Mouse (Mus musculus) regulatory T cell (primary cell): Measurements from ENCODE around the gene Anp32e.
"Not testable (repeated sequence)": the region's sequence is repeated elsewhere in the genome, so short reads cannot be mapped to it uniquely, and the experiment has no call there.

ENCODE experiments used
- in situ Hi-C: fragments of 300-600 bp; cut with MboI, MseI; formaldehyde crosslinking; loops from one replicate; pipeline ENCODE4 v1.15.1; 2025; ENCODE audit warnings: high pct_unique_total_duplicates

Anp32e gene

GRCm38 (mm10) chr3:95970661-95971060 lies 41.6 kb downstream of the Anp32e start:
- in situ Hi-C loops = not testable (repeated sequence)

GRCm38 (mm10) chr3:95972251-95972872 lies 43.3 kb downstream of the Anp32e start:
- in situ Hi-C loops = no loop called here

- in situ Hi-C loops = no loop called here
Observed at GRCm38 (mm10) chr3:95972873-95973634, 44.0 kb downstream of the Anp32e start.

GRCm38 (mm10) chr3:95977079-95977478 lies 48.0 kb downstream of the Anp32e start:
- in situ Hi-C loops = no loop called here

GRCm38 (mm10) chr3:95977587-95977986 lies 48.5 kb downstream of the Anp32e start:
- in situ Hi-C loops = not testable (repeated sequence)

- in situ Hi-C loops = no loop called here
Observed at GRCm38 (mm10) chr3:95978265-95978664, 49.2 kb downstream of the Anp32e start.

- in situ Hi-C loops = no loop called here
Observed at GRCm38 (mm10) chr3:95980276-95980970, 51.4 kb downstream of the Anp32e start.

GRCm38 (mm10) chr3:95982129-95982528 lies 53.1 kb downstream of the Anp32e start:
- in situ Hi-C loops = no loop called here

GRCm38 (mm10) chr3:95985209-95986000 lies 56.4 kb downstream of the Anp32e start:
- in situ Hi-C loops = no loop called here

- in situ Hi-C loops = no loop called here
Observed at GRCm38 (mm10) chr3:95986001-95986622, 57.1 kb downstream of the Anp32e start.

GRCm38 (mm10) chr3:95986984-95987383 lies 57.9 kb downstream of the Anp32e start:
- in situ Hi-C loops = no loop called here

- in situ Hi-C loops = no loop called here
Observed at GRCm38 (mm10) chr3:95987386-95988110, 58.5 kb downstream of the Anp32e start.

GRCm38 (mm10) chr3:95988138-95988537 lies 59.1 kb downstream of the Anp32e start:
- in situ Hi-C loops = no loop called here

GRCm38 (mm10) chr3:95988969-95989368 lies 59.9 kb downstream of the Anp32e start:
- in situ Hi-C loops = no loop called here

- in situ Hi-C loops = loop anchor here (10.0 kb wide), 1 partner anchor 614 kb away; the partner anchor contains the start of gene Lix1l
Observed at GRCm38 (mm10) chr3:95990413-95990941, 61.4 kb downstream of the Anp32e start.

- in situ Hi-C loops = loop anchor here (10.0 kb wide), 1 partner anchor 612 kb away; the partner anchor contains the start of gene Lix1l
Observed at GRCm38 (mm10) chr3:95992990-95993603, 64.1 kb downstream of the Anp32e start.

GRCm38 (mm10) chr3:95993881-95994280 lies 64.8 kb downstream of the Anp32e start:
- in situ Hi-C loops = loop anchor here (10.0 kb wide), 1 partner anchor 611 kb away; the partner anchor contains the start of gene Lix1l

GRCm38 (mm10) chr3:95994381-95994846 lies 65.4 kb downstream of the Anp32e start:
- in situ Hi-C loops = loop anchor here (10.0 kb wide), 1 partner anchor 610 kb away; the partner anchor contains the start of gene Lix1l
